Mouse (Mus musculus): Measurements from ENCODE around the gene Atp9a.

GRCm38 (mm10) chr2:168681531-168681930 is 60.7 kb downstream of the Atp9a start:
- no peak for TF ChIP-seq CTCF (IDR thresholded peaks at IDR 0.05; ENCODE audit: extremely low read depth, insufficient read depth, low read length)
- TF ChIP-seq POLR2A (IDR thresholded peaks at IDR 0.05; ENCODE audit: extremely low read depth, insufficient read depth, low read length): no peak
